Mouse (Mus musculus): ENCODE measurements at regions not wholly inside any gene's neighbourhood (a gene's known extent, or its start where the extent isn't known, plus 50 kb on each side); places are given as distances from the start of the nearest gene placed in this dataset.

- no peaks in the 10 kb centered on the region for H3K36me3 ChIP-seq
- H3K9ac ChIP-seq: no peak overlapping the region
- no peak overlapping the region for H3K4me2 ChIP-seq (replicated peaks)
- no peak overlapping the region for H3K4me3 ChIP-seq
- H3K9me3 ChIP-seq (replicated peaks): no peaks in the 10 kb centered on the region
- no peaks in the 10 kb centered on the region for H3K27me3 ChIP-seq
- ATAC-seq (ENCODE audit: low FRiP score): no peak
- no peak overlapping the region for H3K27ac ChIP-seq
- no peaks in the 10 kb centered on the region for H3K4me1 ChIP-seq
Measured at GRCm38 (mm10) chr17:89449391-89449790, 248.9 kb upstream of the Fshr start.

DNA sequence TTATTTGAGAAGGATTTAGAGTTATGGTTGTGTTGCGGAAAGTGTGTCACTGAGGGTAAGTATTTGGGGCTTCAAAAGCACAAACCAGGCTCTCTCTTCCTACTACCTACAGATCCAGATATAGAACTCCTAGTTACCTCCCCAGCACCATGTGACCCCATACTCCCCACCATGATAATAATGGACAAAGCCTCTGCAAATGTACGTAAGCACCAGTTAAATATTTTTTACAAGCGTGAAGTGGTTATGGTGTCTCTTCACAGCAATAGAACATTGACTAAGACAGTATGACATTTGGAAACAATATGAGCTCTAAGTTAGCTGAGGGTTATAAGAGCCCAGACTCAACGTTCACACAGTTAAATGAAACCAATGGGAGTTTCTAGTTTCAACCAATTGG is 233.8 kb upstream of the Fshr start:
- no peak overlapping the region for H3K4me2 ChIP-seq (replicated peaks)
- no peaks in the 10 kb centered on the region for H3K4me1 ChIP-seq
- no peak overlapping the region for H3K4me3 ChIP-seq
- H3K9ac ChIP-seq: no peak overlapping the region
- no peak for ATAC-seq (ENCODE audit: low FRiP score)
- no peak overlapping the region for H3K27ac ChIP-seq
- no peaks in the 10 kb centered on the region for H3K27me3 ChIP-seq
- WGBS: 79% methylated on average over 4 of the region's 4 CpGs
- no peaks in the 10 kb centered on the region for H3K9me3 ChIP-seq (replicated peaks)
- H3K36me3 ChIP-seq: no peaks in the 10 kb centered on the region

- 92% methylated on average over 1 of the region's 1 CpGs for WGBS
- Histone ChIP-seq H3K36me3 (no peaks in the 10 kb centered on the region), H3K4me2 (replicated peaks) (no peak overlapping the region), H3K4me3 (no peak overlapping the region), H3K4me1 (no peaks in the 10 kb centered on the region), H3K9me3 (replicated peaks) (no peaks in the 10 kb centered on the region), H3K27ac (no peak overlapping the region), H3K27me3 (no peaks in the 10 kb centered on the region), H3K9ac (no peak overlapping the region)
- ATAC-seq (ENCODE audit: low FRiP score): no peak
Measured at GRCm38 (mm10) chr17:89410026-89410425, 209.6 kb upstream of the Fshr start.

GRCm38 (mm10) chr17:89405589-89405988 is 205.1 kb upstream of the Fshr start:
- 78% methylated on average over 2 of the region's 2 CpGs for WGBS
- Histone ChIP-seq H3K9me3 (replicated peaks) (no peaks in the 10 kb centered on the region), H3K4me1 (no peaks in the 10 kb centered on the region), H3K9ac (no peak overlapping the region), H3K4me3 (no peak overlapping the region), H3K36me3 (no peaks in the 10 kb centered on the region), H3K27me3 (no peaks in the 10 kb centered on the region), H3K4me2 (replicated peaks) (no peak overlapping the region), H3K27ac (no peak overlapping the region)
- no peak for ATAC-seq (ENCODE audit: low FRiP score)

DNA sequence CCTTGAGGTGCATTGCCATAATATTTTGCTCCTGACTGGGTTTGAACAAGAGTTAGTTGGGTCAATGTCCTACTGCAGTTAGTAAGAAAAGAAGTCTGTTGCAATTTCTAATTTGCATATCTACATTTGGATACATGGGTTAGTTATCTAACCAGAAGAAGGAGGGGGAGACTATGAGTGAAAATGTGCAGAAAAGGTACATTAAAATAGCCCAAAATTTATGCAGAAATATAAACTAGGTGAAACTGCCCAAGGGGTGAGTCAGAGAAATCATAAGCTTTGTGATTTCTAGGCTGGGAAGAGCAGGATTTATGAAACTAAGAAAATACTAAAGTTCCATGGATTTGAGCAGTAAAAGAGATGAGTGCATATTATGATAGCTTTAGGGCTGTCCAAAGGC is 156.8 kb upstream of the Fshr start:
- no peaks in the 10 kb centered on the region for H3K36me3 ChIP-seq
- H3K27me3 ChIP-seq: no peaks in the 10 kb centered on the region
- no peak overlapping the region for H3K4me3 ChIP-seq
- no peaks in the 10 kb centered on the region for H3K9me3 ChIP-seq (replicated peaks)
- no peak overlapping the region for H3K4me2 ChIP-seq (replicated peaks)
- H3K27ac ChIP-seq: no peak overlapping the region
- H3K9ac ChIP-seq: no peak overlapping the region
- H3K4me1 ChIP-seq: no peaks in the 10 kb centered on the region
- no peak for ATAC-seq (ENCODE audit: low FRiP score)

DNA sequence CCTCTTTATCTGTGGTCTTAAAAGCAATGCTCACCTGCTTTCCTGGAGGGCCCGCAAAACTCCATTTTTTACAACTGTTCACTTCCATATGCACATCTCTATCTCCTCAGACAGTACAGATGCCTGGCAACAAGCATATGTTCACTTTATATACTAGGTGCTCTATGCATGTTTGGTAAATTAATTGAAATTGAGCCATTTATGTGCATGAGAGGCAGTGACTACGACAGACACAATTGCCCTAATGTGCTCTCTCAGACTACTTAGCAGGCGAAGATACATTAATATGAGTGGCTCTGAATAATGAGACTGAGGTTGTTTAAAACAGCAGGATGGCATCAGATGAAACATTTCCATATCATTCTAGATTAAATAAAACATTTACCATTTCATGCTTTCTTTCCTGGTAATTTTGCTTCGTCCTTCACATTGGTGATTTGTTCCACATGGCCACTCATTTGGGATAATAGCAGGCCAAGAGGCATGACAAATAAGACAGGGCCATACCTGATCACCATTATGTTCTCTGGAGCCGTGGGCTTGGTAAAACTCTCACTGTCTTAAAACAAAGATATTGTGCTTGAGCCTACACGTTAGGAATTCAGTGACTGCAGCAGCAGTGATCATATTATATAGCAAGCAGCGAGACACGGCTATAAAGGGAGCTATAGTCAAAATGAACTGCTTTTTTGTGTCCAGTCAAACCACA is 140.2 kb upstream of the Fshr start:
- no peaks in the 10 kb centered on the region for H3K27me3 ChIP-seq
- no peak overlapping the region for H3K4me3 ChIP-seq
- H3K4me2 ChIP-seq (replicated peaks): no peak overlapping the region
- no peaks in the 10 kb centered on the region for H3K36me3 ChIP-seq
- no peak overlapping the region for H3K27ac ChIP-seq
- H3K9me3 ChIP-seq (replicated peaks): no peaks in the 10 kb centered on the region
- no peaks in the 10 kb centered on the region for H3K4me1 ChIP-seq
- WGBS: 63% methylated on average over 8 of the region's 8 CpGs
- ATAC-seq (ENCODE audit: low FRiP score): peak; percentile 46; the same call in 1 of the 2 replicates
- H3K9ac ChIP-seq: no peak overlapping the region

DNA sequence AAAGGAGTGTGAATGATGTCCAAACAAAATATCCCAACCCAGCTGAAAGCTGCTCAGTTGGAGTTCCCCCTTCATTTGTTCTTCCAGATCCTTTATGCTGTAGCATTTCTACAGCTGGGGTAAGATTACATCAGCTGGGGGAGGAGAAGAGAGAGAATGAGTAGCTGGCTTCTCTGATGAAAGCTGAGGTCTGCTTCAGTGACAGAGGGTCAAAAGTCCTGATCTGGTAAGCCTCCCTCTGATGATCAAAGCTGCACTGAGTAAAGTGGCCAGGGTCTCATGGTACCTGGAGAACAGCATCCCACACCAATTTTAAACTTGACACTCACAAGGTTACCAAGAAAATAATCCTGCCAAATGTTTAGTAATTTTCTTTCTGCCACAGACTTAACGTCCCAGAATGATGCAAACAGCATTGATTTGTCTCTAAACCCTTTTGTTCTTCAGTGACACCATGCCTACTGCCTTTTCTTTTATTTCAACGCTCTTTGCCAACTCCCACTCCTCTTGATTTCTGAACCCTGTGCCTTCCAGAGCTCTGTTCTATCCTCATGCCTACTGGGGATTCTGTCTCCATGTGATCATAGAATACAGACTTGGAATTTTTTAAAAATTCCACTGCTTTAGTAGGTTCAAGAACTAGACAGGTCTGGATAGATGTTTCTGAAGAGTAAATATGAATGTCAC is 119.3 kb upstream of the Fshr start:
- no peaks in the 10 kb centered on the region for H3K27me3 ChIP-seq
- H3K4me3 ChIP-seq: no peak overlapping the region
- 42% methylated on average over 2 of the region's 2 CpGs for WGBS
- no peak overlapping the region for H3K9ac ChIP-seq
- no peaks in the 10 kb centered on the region; the same call in 1 of the 2 replicates for H3K4me1 ChIP-seq
- H3K9me3 ChIP-seq (replicated peaks): no peaks in the 10 kb centered on the region
- H3K36me3 ChIP-seq: no peaks in the 10 kb centered on the region
- no peak for ATAC-seq (ENCODE audit: low FRiP score)
- no peak overlapping the region for H3K4me2 ChIP-seq (replicated peaks)
- H3K27ac ChIP-seq: no peak overlapping the region

DNA sequence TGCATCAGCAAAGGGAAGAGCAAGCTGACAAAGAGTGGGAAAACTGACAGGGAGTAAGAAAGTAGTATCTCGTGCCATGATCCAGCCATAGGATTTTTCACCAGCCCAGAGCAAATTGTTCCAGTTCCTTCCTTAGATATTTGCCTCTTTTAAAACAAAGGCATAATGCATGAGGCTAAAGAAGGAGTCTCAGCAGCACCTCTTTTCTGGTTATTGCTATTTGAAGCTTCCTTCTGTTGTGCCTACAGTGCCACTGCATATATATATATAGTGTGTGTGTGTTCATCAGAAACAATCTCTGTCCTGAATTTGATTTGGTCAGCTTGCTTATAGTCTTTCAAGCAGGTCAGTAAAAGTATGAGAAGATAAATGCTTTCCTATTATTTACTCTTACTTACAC is 117.9 kb upstream of the Fshr start:
- 87% methylated on average over 1 of the region's 1 CpGs for WGBS
- ATAC-seq (ENCODE audit: low FRiP score): no peak
- no peak overlapping the region for H3K27ac ChIP-seq

DNA sequence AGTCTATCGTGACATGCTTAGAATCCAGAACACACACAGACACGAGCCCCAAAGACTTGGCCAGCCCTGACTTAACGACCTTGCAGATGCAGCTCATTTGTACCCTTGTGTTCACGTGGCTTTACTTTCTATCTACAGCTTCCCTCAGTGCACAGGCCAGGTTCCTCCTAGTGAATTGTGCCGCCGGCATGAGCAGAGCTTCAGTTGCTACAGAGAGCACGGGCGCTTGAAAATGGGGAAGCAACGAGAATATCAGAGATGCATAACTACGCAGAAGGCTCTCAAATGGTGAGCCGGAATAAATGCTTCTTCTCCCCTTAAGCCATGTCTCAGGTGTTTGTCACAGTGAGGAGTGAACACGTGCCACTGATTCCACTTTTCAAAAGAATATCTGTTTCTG is 110.7 kb upstream of the Fshr start:
- Histone ChIP-seq H3K9ac (no peak overlapping the region), H3K27me3 (no peaks in the 10 kb centered on the region), H3K27ac (no peak overlapping the region), H3K9me3 (replicated peaks) (no peaks in the 10 kb centered on the region), H3K4me3 (no peak overlapping the region), H3K4me1 (no peaks in the 10 kb centered on the region), H3K4me2 (replicated peaks) (no peak overlapping the region), H3K36me3 (no peaks in the 10 kb centered on the region)
- WGBS: 92% methylated on average over 12 of the region's 12 CpGs
- ATAC-seq (ENCODE audit: low FRiP score): no peak

More for the DNA sequence above, 117.9 kb upstream of the Fshr start:
- no peaks in the 10 kb centered on the region for H3K36me3 ChIP-seq
- H3K9me3 ChIP-seq (replicated peaks): no peaks in the 10 kb centered on the region
- no peak overlapping the region for H3K4me3 ChIP-seq
- H3K4me1 ChIP-seq: no peaks in the 10 kb centered on the region
- no peaks in the 10 kb centered on the region for H3K27me3 ChIP-seq
- H3K9ac ChIP-seq: no peak overlapping the region
- H3K4me2 ChIP-seq (replicated peaks): no peak overlapping the region

DNA sequence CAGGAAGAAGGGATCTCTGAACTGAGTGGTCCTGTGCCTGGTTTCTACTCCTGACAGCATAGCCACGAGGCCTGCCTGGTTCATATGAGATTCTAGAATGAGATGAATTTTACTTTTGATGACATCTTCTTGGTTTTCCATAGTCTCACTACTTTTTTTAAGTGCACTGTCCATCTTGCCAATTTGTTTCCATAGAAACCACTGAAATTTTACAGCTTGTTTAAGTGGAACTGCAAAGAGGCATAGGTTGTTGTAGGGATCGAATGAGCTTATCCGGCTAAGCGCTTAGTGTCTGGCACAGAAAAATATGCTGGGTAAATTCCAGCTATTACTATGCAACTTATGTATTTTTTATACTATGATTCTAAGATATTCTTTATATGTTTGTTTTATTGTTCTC is 100.8 kb upstream of the Fshr start:
- 86% methylated on average over 4 of the region's 4 CpGs for WGBS
- H3K36me3 ChIP-seq: no peaks in the 10 kb centered on the region
- H3K27me3 ChIP-seq: no peaks in the 10 kb centered on the region
- no peaks in the 10 kb centered on the region for H3K9me3 ChIP-seq (replicated peaks)
- ATAC-seq (ENCODE audit: low FRiP score): no peak
- H3K4me1 ChIP-seq: peaks cover 3% of the 10 kb centered on the region; the same call in 1 of the 2 replicates
- no peak overlapping the region for H3K4me2 ChIP-seq (replicated peaks)
- H3K4me3 ChIP-seq: no peak overlapping the region
- no peak overlapping the region for H3K9ac ChIP-seq
- H3K27ac ChIP-seq: no peak overlapping the region

DNA sequence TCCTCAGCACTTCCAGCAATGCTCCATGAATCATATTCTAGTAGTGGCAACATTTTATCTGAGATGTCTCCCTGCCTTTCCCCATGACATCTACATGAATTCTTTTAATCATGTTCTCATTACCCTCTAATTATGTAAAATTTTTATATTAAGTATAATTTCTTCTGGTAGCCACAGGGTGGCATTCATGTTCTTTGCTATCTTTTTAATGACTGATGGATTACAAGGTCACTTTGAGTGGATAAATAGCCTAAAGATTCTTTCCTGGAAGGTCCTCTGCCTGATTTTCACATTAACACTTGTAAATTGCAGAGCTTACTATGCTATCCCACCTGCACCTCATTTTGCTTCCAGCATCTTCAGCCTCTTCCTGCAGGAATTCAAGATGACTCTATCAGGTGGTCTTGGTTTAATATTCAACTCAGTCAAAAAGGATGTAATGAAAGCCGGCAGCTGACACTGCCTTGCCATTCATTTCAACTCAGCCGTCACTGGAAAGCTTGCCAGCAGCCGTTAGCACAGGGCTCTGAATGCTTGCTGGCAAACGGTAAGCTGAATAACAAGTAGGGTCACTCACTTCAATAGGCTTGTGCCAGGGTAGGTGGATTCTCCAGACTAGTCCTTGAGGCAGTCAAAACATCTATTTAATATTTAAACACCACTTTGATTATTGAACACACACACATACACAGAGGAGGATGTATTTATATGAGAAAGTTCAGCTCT is 97.0 kb upstream of the Fshr start:
- ATAC-seq (ENCODE audit: low FRiP score): peak; percentile 50; the same call in 1 of the 2 replicates
- Histone ChIP-seq H3K9ac (no peak overlapping the region), H3K9me3 (replicated peaks) (no peaks in the 10 kb centered on the region), H3K4me1 (peaks cover 3% of the 10 kb centered on the region; the same call in 1 of the 2 replicates), H3K4me3 (no peak overlapping the region), H3K4me2 (replicated peaks) (no peak overlapping the region), H3K27ac (no peak overlapping the region), H3K27me3 (no peaks in the 10 kb centered on the region), H3K36me3 (no peaks in the 10 kb centered on the region)
- 25% methylated on average over 4 of the region's 4 CpGs for WGBS

DNA sequence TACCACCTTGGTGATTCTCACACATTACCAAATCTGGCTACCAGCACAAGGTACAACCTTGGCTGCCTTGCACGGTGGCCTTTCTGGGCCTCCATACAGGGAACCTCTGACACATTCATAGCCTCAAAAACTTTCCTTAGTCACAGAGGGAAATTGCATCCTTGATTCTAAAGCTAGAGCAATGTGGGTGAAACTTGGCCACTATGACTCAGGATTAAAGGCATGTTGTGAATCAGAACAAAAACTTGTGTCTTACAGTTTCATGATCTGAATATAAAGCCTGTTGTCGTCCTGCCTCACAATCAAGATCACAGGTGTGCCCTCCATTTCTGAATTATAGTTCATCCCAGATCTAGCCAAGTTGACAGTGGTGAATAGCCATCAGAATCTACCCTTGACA is 80.8 kb upstream of the Fshr start:
- Histone ChIP-seq H3K4me2 (replicated peaks) (no peak overlapping the region), H3K27me3 (no peaks in the 10 kb centered on the region), H3K9me3 (replicated peaks) (peaks cover 11% of the 10 kb centered on the region; the same call in 1 of the 2 replicates), H3K9ac (no peak overlapping the region), H3K4me3 (no peak overlapping the region), H3K27ac (no peak overlapping the region), H3K36me3 (no peaks in the 10 kb centered on the region), H3K4me1 (no peaks in the 10 kb centered on the region)
- ATAC-seq (ENCODE audit: low FRiP score): no peak
- WGBS: 93% methylated on average over 2 of the region's 2 CpGs
